Mouse (Mus musculus) frontal cortex, adult 2 months (tissue): ENCODE data around the gene H2al1c. TPM values are rescaled to one million over a fixed set of nuclear protein-coding genes. Genes with fewer than 3 reads are reported as not detected.

Experiments used
- polyA plus RNA-seq: library from polyadenylated mRNA; depleted of rRNA; stranded (reverse); fragments of >200 nt; gene quantifications from 2 replicates; pipeline ENCODE4 v1.2.3, GENCODE M21; 2012; rRNA removed

H2al1c gene
- polyA plus RNA-seq, 1 experiment = not detected

Other genes with a start within 250 kb of the H2al1c start
- gene H2al1a, start 6.4 kb upstream of the H2al1c start, polyA plus RNA-seq = not detected in 2 replicates
- not detected in 2 replicates for gene H2al1b, start 3.2 kb upstream of the H2al1c start, polyA plus RNA-seq
- not detected in 2 replicates for gene H2al1d, start 3.2 kb downstream of the H2al1c start, polyA plus RNA-seq
- not detected in 2 replicates for gene H2al1e, start 6.3 kb downstream of the H2al1c start, polyA plus RNA-seq
- gene H2al1f, start 9.5 kb downstream of the H2al1c start, polyA plus RNA-seq = not detected in 2 replicates
- gene H2al1g, start 12.6 kb downstream of the H2al1c start, polyA plus RNA-seq = not detected in 2 replicates
- not detected in 2 replicates for gene H2al1h, start 15.8 kb downstream of the H2al1c start, polyA plus RNA-seq
- gene H2al1i, start 19.0 kb downstream of the H2al1c start, polyA plus RNA-seq = not detected in 2 replicates
- not detected in 2 replicates for gene H2al1j, start 22.2 kb downstream of the H2al1c start, polyA plus RNA-seq